Mouse (Mus musculus) liver, embryonic 11.5 days (tissue): ENCODE data around the gene Myrfl. TPM values are rescaled to one million over a fixed set of nuclear protein-coding genes. Genes with fewer than 3 reads are reported as not detected.

Experiments
- ATAC-seq: fragments of 200-750 bp; cut with Nextera tagmentation; replicated peaks from 2 replicates; pipeline ENCODE4 v1.8.0; 2017; ENCODE audit warnings: moderate number of reproducible peaks, mild to moderate bottlenecking, moderate TSS enrichment, moderate library complexity; ENCODE audit not compliant: low FRiP score
- DNase-seq: peaks from one replicate; pipeline ENCODE4 v3.0.0-alpha.2; 2017; ENCODE audit warnings: low spot score
- H3K27ac ChIP-seq: fragments of 300-500 bp; sonication (generic); 2 replicates; pipeline ENCODE4 v1.5.1; 2014; ENCODE audit warnings: mild to moderate bottlenecking, low read depth, low read length, control low read depth
- H3K27me3 ChIP-seq: fragments of 300-500 bp; sonication (generic); replicated peaks from 2 replicates; pipeline ENCODE4 v1.6.1; 2014; ENCODE audit warnings: low read length, mixed read lengths; ENCODE audit not compliant: control insufficient read depth, insufficient read depth
- H3K36me3 ChIP-seq: fragments of 300-500 bp; sonication (generic); 2 replicates; pipeline ENCODE4 v1.6.1; 2014; ENCODE audit warnings: mild to moderate bottlenecking, low read length, moderate library complexity, mixed read lengths; ENCODE audit not compliant: control insufficient read depth, insufficient read depth
- H3K4me1 ChIP-seq: fragments of 300-500 bp; sonication (generic); replicated peaks from 2 replicates; pipeline ENCODE4 v1.6.1; 2014; ENCODE audit warnings: low read length, mixed read lengths; ENCODE audit not compliant: control insufficient read depth, insufficient read depth
- H3K4me2 ChIP-seq: fragments of 300-500 bp; sonication (generic); 2 replicates; pipeline ENCODE4 v1.6.1; 2014; ENCODE audit warnings: mild to moderate bottlenecking, control low read depth, moderate library complexity
- H3K4me3 ChIP-seq: fragments of 300-500 bp; sonication (generic); 2 replicates; pipeline ENCODE4 v1.5.1; 2014; ENCODE audit warnings: low read depth, low read length, control low read depth
- H3K9ac ChIP-seq: fragments of 300-500 bp; sonication (generic); 2 replicates; pipeline ENCODE4 v1.6.1; 2014; ENCODE audit warnings: low read depth, low read length, control low read depth
- H3K9me3 ChIP-seq: fragments of 300-500 bp; sonication (generic); 2 replicates; pipeline ENCODE4 v1.6.1; 2016; ENCODE audit warnings: low read length, inconsistent platforms, mixed read lengths; ENCODE audit not compliant: control insufficient read depth
- WGBS: fragments of 180-500 bp; shearing (Covaris S2); extraction: QIAGEN DNeasy Blood & Tissue Kit; methylation state at CpG from one replicate; pipeline ENCODE4 v1.1.7; 2014; 5-methylcytosine and 5-hydroxymethylcytosine counted together
- polyA plus RNA-seq: library from polyadenylated mRNA; unstranded; fragments of >200 nt; fragmentation: Nextera tagmentation; extraction: Ambion mirVana; gene quantifications from 2 replicates; pipeline ENCODE4 v1.2.1, GENCODE M21; 2014

The Myrfl gene
- polyA plus RNA-seq, 1 experiment from 2014 or later, result 0.16 TPM

GRCm38 (mm10) chr10:116796066-116796465 lies 100.7 kb downstream of the Myrfl start:
- H3K9ac ChIP-seq, result no peak overlapping the region
- ATAC-seq (no peak), DNase-seq (no peak)
- H3K4me3 ChIP-seq, result no peak overlapping the region
- no peaks in the 10 kb centered on the region for H3K27me3 ChIP-seq
- no peaks in the 10 kb centered on the region for H3K36me3 ChIP-seq
- H3K4me1 ChIP-seq, result no peaks in the 10 kb centered on the region
- WGBS, result 54% methylated on average over 6 of the region's 6 CpGs
- H3K4me2 ChIP-seq, result no peak overlapping the region
- H3K27ac ChIP-seq, result no peak overlapping the region
- no peaks in the 10 kb centered on the region for H3K9me3 ChIP-seq

GRCm38 (mm10) chr10:116789096-116789495 lies 107.6 kb downstream of the Myrfl start:
- DNase-seq (no peak), ATAC-seq (no peak)
- H3K9ac ChIP-seq, result no peak overlapping the region
- no peaks in the 10 kb centered on the region for H3K9me3 ChIP-seq
- no peak overlapping the region for H3K4me3 ChIP-seq
- no peaks in the 10 kb centered on the region for H3K4me1 ChIP-seq
- no peak overlapping the region for H3K4me2 ChIP-seq
- no peaks in the 10 kb centered on the region for H3K36me3 ChIP-seq
- H3K27ac ChIP-seq, result no peak overlapping the region
- H3K27me3 ChIP-seq, result no peaks in the 10 kb centered on the region

- no peak overlapping the region for H3K4me3 ChIP-seq
- no peak for ATAC-seq
Observed at GRCm38 (mm10) chr10:116788431-116788830, 108.3 kb downstream of the Myrfl start.

GRCm38 (mm10) chr10:116784098-116784497 lies 112.6 kb downstream of the Myrfl start:
- Histone ChIP-seq H3K27me3 (no peaks in the 10 kb centered on the region), H3K27ac (no peak overlapping the region), H3K4me2 (no peak overlapping the region), H3K4me3 (no peak overlapping the region), H3K9ac (no peak overlapping the region), H3K9me3 (no peaks in the 10 kb centered on the region), H3K36me3 (no peaks in the 10 kb centered on the region), H3K4me1 (no peaks in the 10 kb centered on the region)
- DNase-seq, result no peak
- 79% methylated on average over 6 of the region's 6 CpGs for WGBS
- no peak for ATAC-seq

More at GRCm38 (mm10) chr10:116788431-116788830, 108.3 kb downstream of the Myrfl start:
- no peak overlapping the region for H3K4me2 ChIP-seq
- no peak overlapping the region for H3K9ac ChIP-seq
- no peak for DNase-seq
- no peaks in the 10 kb centered on the region for H3K4me1 ChIP-seq
- H3K27me3 ChIP-seq, result no peaks in the 10 kb centered on the region
- H3K36me3 ChIP-seq, result no peaks in the 10 kb centered on the region
- H3K9me3 ChIP-seq, result no peaks in the 10 kb centered on the region
- no peak overlapping the region for H3K27ac ChIP-seq

- Histone ChIP-seq H3K27me3 (no peaks in the 10 kb centered on the region), H3K9ac (no peak overlapping the region), H3K9me3 (no peaks in the 10 kb centered on the region), H3K36me3 (no peaks in the 10 kb centered on the region), H3K27ac (no peak overlapping the region), H3K4me1 (no peaks in the 10 kb centered on the region), H3K4me3 (no peak overlapping the region), H3K4me2 (no peak overlapping the region)
- no peak for ATAC-seq
- WGBS, result 44% methylated on average over 3 of the region's 5 CpGs
- DNase-seq, result no peak
Observed at GRCm38 (mm10) chr10:116783020-116783419, 113.7 kb downstream of the Myrfl start.

GRCm38 (mm10) chr10:116777947-116778346 lies 118.8 kb downstream of the Myrfl start:
- no peaks in the 10 kb centered on the region for H3K4me1 ChIP-seq

GRCm38 (mm10) chr10:116776846-116777245 lies 119.9 kb downstream of the Myrfl start:
- Histone ChIP-seq H3K4me1 (no peaks in the 10 kb centered on the region), H3K9ac (no peak overlapping the region), H3K9me3 (no peaks in the 10 kb centered on the region), H3K4me3 (no peak overlapping the region), H3K27me3 (no peaks in the 10 kb centered on the region), H3K27ac (no peak overlapping the region), H3K36me3 (no peaks in the 10 kb centered on the region), H3K4me2 (no peak overlapping the region)
- WGBS, result 81% methylated on average over 14 of the region's 14 CpGs
- DNase-seq (no peak), ATAC-seq (no peak)

More at GRCm38 (mm10) chr10:116777947-116778346, 118.8 kb downstream of the Myrfl start:
- H3K4me3 ChIP-seq, result no peak overlapping the region
- no peak overlapping the region for H3K27ac ChIP-seq
- no peaks in the 10 kb centered on the region for H3K9me3 ChIP-seq
- 90% methylated on average over 8 of the region's 8 CpGs for WGBS
- no peak overlapping the region for H3K4me2 ChIP-seq
- DNase-seq, result no peak
- H3K27me3 ChIP-seq, result no peaks in the 10 kb centered on the region
- ATAC-seq, result no peak
- no peak overlapping the region for H3K9ac ChIP-seq
- H3K36me3 ChIP-seq, result no peaks in the 10 kb centered on the region

GRCm38 (mm10) chr10:116773846-116774750 lies 122.6 kb downstream of the Myrfl start:
- no peaks in the 10 kb centered on the region for H3K36me3 ChIP-seq
- no peak overlapping the region for H3K4me2 ChIP-seq
- no peak overlapping the region for H3K4me3 ChIP-seq
- H3K9ac ChIP-seq, result no peak overlapping the region
- no peaks in the 10 kb centered on the region for H3K4me1 ChIP-seq
- no peak overlapping the region for H3K27ac ChIP-seq
- H3K9me3 ChIP-seq, result no peaks in the 10 kb centered on the region
- no peaks in the 10 kb centered on the region for H3K27me3 ChIP-seq
- 67% methylated on average over 15 of the region's 15 CpGs for WGBS
- no peak for DNase-seq
- no peak for ATAC-seq
